Mouse (Mus musculus) intestine, embryonic 14.5 days (tissue): ENCODE measurements around the gene Cers6. TPM values are rescaled to one million over a fixed set of nuclear protein-coding genes. Genes with fewer than 3 reads are reported as not detected.

Source experiments
- ATAC-seq: fragments of 200-750 bp; cut with Nextera tagmentation; replicated peaks from 2 replicates; pipeline ENCODE4 v1.8.0; 2017; ENCODE audit warnings: low read depth, moderate number of reproducible peaks, moderate TSS enrichment, moderate library complexity; ENCODE audit not compliant: low FRiP score, low TSS enrichment
- DNase-seq: peaks from one replicate; pipeline ENCODE4 v3.0.0-alpha.2; 2018; ENCODE audit warnings: low spot score
- H3K27ac ChIP-seq: fragments of 300-500 bp; sonication (generic); 2 replicates; pipeline ENCODE4 v1.5.1; 2014; ENCODE audit warnings: low read depth, mild to moderate bottlenecking, control low read depth
- H3K27me3 ChIP-seq: fragments of 300-500 bp; sonication (generic); replicated peaks from 2 replicates; pipeline ENCODE4 v1.6.1; 2014; ENCODE audit warnings: low read length, control low read depth; ENCODE audit not compliant: control insufficient read depth, insufficient read depth
- H3K36me3 ChIP-seq: fragments of 300-500 bp; sonication (generic); 2 replicates; pipeline ENCODE4 v1.6.1; 2014; ENCODE audit warnings: low read length, control low read depth; ENCODE audit not compliant: control insufficient read depth, insufficient read depth
- H3K4me1 ChIP-seq: fragments of 300-500 bp; sonication (generic); replicated peaks from 2 replicates; pipeline ENCODE4 v1.6.1; 2014; ENCODE audit warnings: low read length, control low read depth, mixed read lengths; ENCODE audit not compliant: control insufficient read depth, insufficient read depth
- H3K4me2 ChIP-seq: fragments of 300-500 bp; sonication (generic); 2 replicates; pipeline ENCODE4 v1.6.1; 2014; ENCODE audit warnings: low read length
- H3K4me3 ChIP-seq: fragments of 300-500 bp; sonication (generic); 2 replicates; pipeline ENCODE4 v1.5.1; 2014; ENCODE audit warnings: low read depth, low read length, control low read depth, mixed read lengths
- H3K9ac ChIP-seq: fragments of 300-500 bp; sonication (generic); 2 replicates; pipeline ENCODE4 v1.6.1; 2014; ENCODE audit warnings: mild to moderate bottlenecking, low read length
- H3K9me3 ChIP-seq: fragments of 300-500 bp; sonication (generic); 2 replicates; pipeline ENCODE4 v1.6.1; 2016; ENCODE audit warnings: low read length, control low read depth; ENCODE audit not compliant: control insufficient read depth
- WGBS: fragments of 180-500 bp; shearing (Covaris S2); extraction: QIAGEN DNeasy Blood & Tissue Kit; methylation state at CpG from one replicate; pipeline ENCODE4 v1.1.7; 2014; 5-methylcytosine and 5-hydroxymethylcytosine counted together
- polyA plus RNA-seq: library from polyadenylated mRNA; unstranded; fragments of >200 nt; fragmentation: Nextera tagmentation; extraction: Ambion mirVana; gene quantifications from 2 replicates; pipeline ENCODE4 v1.2.1, GENCODE M21; 2014

The Cers6 gene
- polyA plus RNA-seq, 1 experiment from 2014 or later = 49.0 TPM

GRCm38 (mm10) chr2:68937833-68938232 lies 76.6 kb downstream of the Cers6 start:
- ATAC-seq = no peak
- Histone ChIP-seq H3K4me1 (peaks cover 3% of the 10 kb centered on the region), H3K9me3 (no peaks in the 10 kb centered on the region), H3K27ac (no peak overlapping the region), H3K4me2 (no peak overlapping the region), H3K27me3 (no peaks in the 10 kb centered on the region), H3K4me3 (no peak overlapping the region), H3K9ac (no peak overlapping the region), H3K36me3 (peaks cover 3% of the 10 kb centered on the region; the same call in 1 of the 2 replicates)
- DNase-seq = peak; percentile 6
- WGBS = 85% methylated on average over 3 of the region's 3 CpGs

- Histone ChIP-seq H3K4me1 (no peaks in the 10 kb centered on the region), H3K9me3 (no peaks in the 10 kb centered on the region), H3K4me3 (no peak overlapping the region), H3K9ac (no peak overlapping the region), H3K27ac (no peak overlapping the region), H3K36me3 (no peaks in the 10 kb centered on the region), H3K4me2 (no peak overlapping the region), H3K27me3 (no peaks in the 10 kb centered on the region)
- no peak for ATAC-seq
- WGBS = 37% methylated on average over 2 of the region's 2 CpGs
- no peak for DNase-seq
Observed at GRCm38 (mm10) chr2:68944898-68945297, 83.7 kb downstream of the Cers6 start.

DNA sequence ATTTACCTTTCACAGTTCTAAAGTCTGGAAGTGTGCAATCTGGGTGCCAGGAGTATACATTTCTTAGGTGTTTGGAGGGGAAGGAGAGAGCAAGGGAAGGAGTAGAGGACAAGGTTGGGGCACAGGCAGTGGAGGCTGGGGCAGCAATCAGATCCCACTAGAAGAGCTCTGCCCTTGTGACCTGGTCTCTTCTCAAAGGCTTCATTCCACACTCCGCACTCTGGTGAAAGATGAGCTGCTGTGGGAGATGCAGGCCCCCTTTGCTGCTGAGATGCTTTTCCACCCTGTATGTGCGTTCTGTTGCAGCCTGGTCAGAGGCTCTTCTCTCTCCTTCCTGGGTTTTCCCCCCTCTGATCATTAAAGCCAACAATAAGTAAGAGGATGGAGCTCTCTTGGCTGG lies 84.7 kb downstream of the Cers6 start:
- Histone ChIP-seq H3K4me1 (no peaks in the 10 kb centered on the region), H3K9me3 (no peaks in the 10 kb centered on the region), H3K9ac (no peak overlapping the region), H3K27ac (no peak overlapping the region), H3K36me3 (no peaks in the 10 kb centered on the region), H3K27me3 (no peaks in the 10 kb centered on the region), H3K4me2 (no peak overlapping the region), H3K4me3 (no peak overlapping the region)
- WGBS = 72% methylated on average over 2 of the region's 2 CpGs
- no peak for DNase-seq
- no peak for ATAC-seq

DNA sequence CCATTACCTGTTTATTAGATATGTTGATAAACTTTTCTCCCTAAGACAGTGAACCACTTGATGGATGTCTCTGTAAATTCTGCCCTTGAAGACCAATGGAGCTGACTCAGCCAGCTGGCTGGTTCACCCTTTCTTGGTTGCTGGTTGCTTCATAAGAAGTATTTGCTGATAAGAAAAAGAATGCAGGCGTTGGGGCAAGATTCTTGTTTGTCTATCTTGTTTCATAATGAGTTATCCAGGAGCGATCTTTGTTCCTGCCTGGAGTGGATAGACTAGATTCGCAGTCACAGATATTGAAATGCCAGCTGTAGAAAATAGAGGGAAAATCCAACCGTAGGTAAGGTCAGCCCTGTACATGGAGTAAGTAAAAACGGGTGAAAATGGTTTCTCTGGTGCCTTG lies 85.6 kb downstream of the Cers6 start:
- 87% methylated on average over 5 of the region's 5 CpGs for WGBS
- H3K4me1 ChIP-seq = no peaks in the 10 kb centered on the region

DNA sequence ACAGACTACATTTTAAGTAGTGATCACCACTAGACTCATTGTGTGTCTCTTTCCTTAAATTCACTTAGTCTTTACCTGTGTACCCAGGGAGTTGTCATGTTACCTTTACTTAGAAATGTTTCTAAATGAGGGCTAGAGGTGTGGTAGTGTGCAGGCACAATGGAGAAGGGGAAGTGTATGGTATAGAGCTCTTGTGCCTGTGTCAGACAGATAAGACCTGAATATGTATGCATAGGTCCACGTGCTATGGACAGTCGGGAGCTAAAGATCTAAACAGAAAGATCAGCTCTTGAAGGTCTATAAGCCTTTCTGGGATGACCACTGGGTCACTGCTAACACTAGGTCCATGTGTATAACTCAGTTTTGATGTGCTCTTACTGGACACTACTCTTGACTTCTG lies 87.9 kb downstream of the Cers6 start:
- no peak overlapping the region for H3K27ac ChIP-seq
- no peaks in the 10 kb centered on the region for H3K27me3 ChIP-seq
- no peak overlapping the region for H3K4me2 ChIP-seq
- no peak overlapping the region for H3K9ac ChIP-seq
- no peaks in the 10 kb centered on the region for H3K4me1 ChIP-seq
- no peak overlapping the region for H3K4me3 ChIP-seq
- H3K9me3 ChIP-seq = no peaks in the 10 kb centered on the region
- H3K36me3 ChIP-seq = no peaks in the 10 kb centered on the region
- 93% methylated on average over 2 of the region's 2 CpGs for WGBS
- DNase-seq = no peak
- ATAC-seq = no peak

More for the DNA sequence above, 85.6 kb downstream of the Cers6 start:
- no peak for ATAC-seq
- Histone ChIP-seq H3K27me3 (no peaks in the 10 kb centered on the region), H3K9ac (no peak overlapping the region), H3K9me3 (no peaks in the 10 kb centered on the region), H3K27ac (no peak overlapping the region), H3K4me3 (no peak overlapping the region), H3K4me2 (no peak overlapping the region), H3K36me3 (no peaks in the 10 kb centered on the region)
- no peak for DNase-seq

- no peak overlapping the region for H3K27ac ChIP-seq
- no peaks in the 10 kb centered on the region for H3K9me3 ChIP-seq
- no peak for DNase-seq
- no peak overlapping the region for H3K4me2 ChIP-seq
- no peak for ATAC-seq
- H3K4me3 ChIP-seq = no peak overlapping the region
- no peaks in the 10 kb centered on the region for H3K4me1 ChIP-seq
- no peak overlapping the region for H3K9ac ChIP-seq
- 81% methylated on average over 5 of the region's 5 CpGs for WGBS
- H3K36me3 ChIP-seq = no peaks in the 10 kb centered on the region
- no peaks in the 10 kb centered on the region for H3K27me3 ChIP-seq
Observed at GRCm38 (mm10) chr2:68949728-68950127, 88.5 kb downstream of the Cers6 start.

GRCm38 (mm10) chr2:68951706-68952105 lies 90.5 kb downstream of the Cers6 start:
- no peak overlapping the region for H3K4me3 ChIP-seq
- no peaks in the 10 kb centered on the region for H3K36me3 ChIP-seq
- ATAC-seq (no peak), DNase-seq (no peak)
- 95% methylated on average over 3 of the region's 3 CpGs for WGBS
- no peaks in the 10 kb centered on the region for H3K9me3 ChIP-seq
- no peak overlapping the region for H3K9ac ChIP-seq
- no peak overlapping the region for H3K4me2 ChIP-seq
- H3K27me3 ChIP-seq = no peaks in the 10 kb centered on the region
- no peaks in the 10 kb centered on the region; the same call in 1 of the 2 replicates for H3K4me1 ChIP-seq
- no peak overlapping the region for H3K27ac ChIP-seq

DNA sequence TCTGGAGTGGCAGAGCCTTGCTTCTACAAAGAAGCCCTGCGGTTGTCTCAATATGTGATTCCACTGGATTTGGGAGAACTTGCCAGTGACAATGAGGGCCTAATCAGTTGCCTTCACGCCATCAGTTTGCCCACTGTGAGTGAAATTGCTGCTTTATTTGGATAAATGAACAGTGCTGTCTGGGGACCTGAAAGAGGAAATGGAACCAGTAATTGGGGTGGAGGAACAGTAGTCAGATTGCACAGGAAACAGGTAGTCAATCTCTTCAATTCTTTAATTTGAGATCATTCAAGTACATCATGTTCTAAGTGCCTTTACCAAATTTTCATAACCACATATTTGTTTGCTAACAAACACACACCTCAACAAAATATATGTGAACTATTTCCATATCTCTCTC lies 92.4 kb downstream of the Cers6 start:
- no peaks in the 10 kb centered on the region for H3K36me3 ChIP-seq
- no peak for DNase-seq
- H3K9me3 ChIP-seq = no peaks in the 10 kb centered on the region
- ATAC-seq = no peak
- no peaks in the 10 kb centered on the region for H3K27me3 ChIP-seq
- no peak overlapping the region for H3K9ac ChIP-seq
- peaks cover 4% of the 10 kb centered on the region; the same call in 1 of the 2 replicates for H3K4me1 ChIP-seq
- H3K27ac ChIP-seq = no peak overlapping the region
- no peak overlapping the region for H3K4me3 ChIP-seq
- H3K4me2 ChIP-seq = no peak overlapping the region
- 87% methylated on average over 2 of the region's 2 CpGs for WGBS

GRCm38 (mm10) chr2:68955496-68955895 lies 94.3 kb downstream of the Cers6 start:
- Histone ChIP-seq H3K27ac (no peak overlapping the region), H3K9ac (no peak overlapping the region), H3K9me3 (no peaks in the 10 kb centered on the region), H3K27me3 (no peaks in the 10 kb centered on the region), H3K4me2 (no peak overlapping the region), H3K4me3 (no peak overlapping the region), H3K4me1 (peaks cover 4% of the 10 kb centered on the region; the same call in 1 of the 2 replicates), H3K36me3 (no peaks in the 10 kb centered on the region)
- DNase-seq = no peak
- 88% methylated on average over 2 of the region's 2 CpGs for WGBS
- no peak for ATAC-seq
